Mouse (Mus musculus) gastrocnemius, postnatal 25 days (tissue): Measurements from ENCODE around the gene Psmd13. TPM values are rescaled to one million over a fixed set of nuclear protein-coding genes. Genes with fewer than 3 reads are reported as not detected.

Experiments
- DNase-seq: peaks from one replicate; pipeline ENCODE4 v3.0.0; 2022
- total RNA-seq, 2 experiments: library from RNA; stranded (reverse); gene quantifications; 1 replicate in 1 of 2; 2 replicates in 1 of 2; pipeline ENCODE4 v1.2.3; 2021

Psmd13 gene
- total RNA-seq, 2 experiments from 2014 or later = 79.5 to 88.7 TPM

DNA sequence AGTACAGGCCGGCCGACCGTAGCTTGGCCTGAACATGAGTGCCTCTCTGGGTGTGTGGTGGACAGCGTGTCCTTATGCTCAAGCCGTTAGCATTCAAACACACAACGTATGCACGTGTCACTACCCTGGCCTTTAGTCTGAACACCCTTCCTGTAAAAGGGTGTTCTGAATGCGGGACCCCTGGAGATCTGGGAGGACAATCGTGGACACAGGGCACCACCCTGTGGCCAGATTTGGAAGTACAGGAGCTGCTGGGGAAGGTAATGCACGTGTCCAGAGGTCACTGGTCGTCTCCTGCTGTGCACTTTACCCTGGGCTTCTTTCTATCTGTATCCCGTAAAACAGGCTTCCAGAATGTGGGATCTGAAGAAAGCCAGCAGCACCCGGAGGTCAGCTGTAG lies 21.4 kb downstream of the Psmd13 start:
- peak; percentile 44 for DNase-seq

DNA sequence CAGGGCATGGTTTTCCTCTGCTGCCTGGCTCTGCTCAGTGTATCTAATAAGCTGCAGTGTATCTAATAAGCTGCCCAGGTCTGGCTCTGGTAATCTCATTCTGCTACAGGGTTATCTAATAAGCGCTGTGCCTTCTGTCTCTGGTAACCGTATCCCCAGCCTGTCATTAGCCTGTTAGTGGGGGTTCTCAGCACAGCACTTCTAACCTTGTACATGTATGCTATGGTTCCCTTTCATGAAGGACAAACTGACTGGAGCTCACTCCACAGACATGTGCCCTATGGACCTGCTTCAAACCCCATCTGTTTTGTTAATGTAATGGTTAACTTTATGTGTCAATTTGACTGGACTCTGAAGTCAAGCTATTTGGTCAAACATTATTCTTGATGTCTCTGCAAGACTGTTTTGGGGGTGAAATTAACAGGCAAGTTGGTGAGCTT lies 23.9 kb downstream of the Psmd13 start:
- DNase-seq = no peak

DNA sequence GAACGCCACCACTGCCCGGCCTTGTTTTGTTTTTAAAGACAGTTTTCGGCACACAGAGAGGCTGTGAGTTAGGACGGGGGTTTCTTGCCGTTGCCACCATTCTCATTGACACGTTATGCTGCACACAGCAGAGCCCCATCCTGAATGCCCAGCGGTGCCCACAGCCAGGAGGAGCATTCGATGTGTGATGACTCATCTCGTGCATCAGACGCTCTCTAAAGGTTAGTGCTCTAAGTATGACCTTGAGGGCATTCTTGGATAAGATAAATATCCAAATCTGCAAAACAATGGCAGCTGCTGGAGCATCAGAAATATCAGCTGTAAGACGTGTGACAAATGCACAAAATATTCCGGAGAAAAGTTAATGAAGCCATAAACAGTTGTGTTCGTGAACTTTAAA lies 25.4 kb downstream of the Psmd13 start:
- no peak for DNase-seq

DNA sequence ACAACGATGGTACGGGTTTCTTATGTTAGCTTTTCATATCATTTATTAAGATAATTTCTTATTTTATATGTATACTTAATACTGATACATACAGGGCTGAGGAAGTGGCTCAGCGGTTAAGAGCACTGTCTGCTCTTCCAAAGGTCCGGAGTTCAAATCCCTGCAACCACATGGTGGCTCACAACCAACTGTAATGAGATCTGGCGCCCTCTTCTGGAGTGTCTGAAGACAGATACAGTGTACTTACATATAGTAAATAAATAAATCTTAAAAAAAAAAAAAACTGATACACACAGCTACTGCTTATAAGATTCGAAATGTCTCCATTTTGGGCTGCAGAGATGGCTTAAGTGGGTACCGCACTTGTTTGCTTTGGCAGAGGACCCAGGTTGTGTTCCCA lies 25.9 kb downstream of the Psmd13 start:
- no peak for DNase-seq

DNA sequence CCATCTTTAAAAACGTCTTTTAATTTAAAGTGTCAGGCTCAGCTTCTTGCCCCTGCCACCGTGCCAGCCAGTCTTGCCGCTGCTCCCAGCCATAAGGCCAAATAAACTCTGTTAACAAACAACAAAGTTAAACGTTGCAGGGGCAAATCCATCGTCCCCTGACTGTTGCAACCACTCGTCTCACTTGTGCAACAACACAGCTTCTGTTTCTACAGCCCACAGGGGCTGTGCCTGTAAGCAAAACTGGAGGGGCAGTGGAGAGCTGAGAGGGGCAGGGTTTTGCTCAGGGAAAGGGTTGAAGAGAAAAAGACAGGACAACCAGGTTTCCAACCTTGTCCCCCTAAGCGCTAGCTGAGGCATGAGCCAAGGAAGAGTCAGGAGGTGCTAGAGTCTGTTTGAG lies 26.4 kb downstream of the Psmd13 start:
- no peak for DNase-seq

DNA sequence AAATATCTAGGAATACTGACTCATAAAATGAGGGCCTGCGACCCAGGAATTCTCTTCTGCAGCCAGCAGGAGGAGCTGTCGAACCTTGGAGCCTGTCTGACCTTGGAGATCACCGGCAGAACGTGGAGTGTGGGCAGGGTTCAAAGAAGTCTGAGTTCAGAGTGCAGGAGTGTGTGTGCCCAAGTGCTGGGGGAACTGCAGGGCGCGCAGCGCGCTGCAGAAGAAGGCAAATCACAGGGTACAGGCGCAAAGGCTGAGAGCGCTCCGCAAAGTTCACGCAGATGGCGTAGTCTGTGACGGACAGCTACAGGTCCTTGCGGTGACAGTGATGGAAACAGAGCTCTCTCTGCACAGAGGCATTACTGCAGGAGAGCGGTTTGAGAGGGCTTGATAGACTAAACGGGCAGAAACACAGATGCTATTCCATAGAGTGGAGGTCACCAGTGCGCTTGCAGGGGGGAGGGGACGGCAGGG lies 26.9 kb downstream of the Psmd13 start:
- DNase-seq = peak; percentile 56

DNA sequence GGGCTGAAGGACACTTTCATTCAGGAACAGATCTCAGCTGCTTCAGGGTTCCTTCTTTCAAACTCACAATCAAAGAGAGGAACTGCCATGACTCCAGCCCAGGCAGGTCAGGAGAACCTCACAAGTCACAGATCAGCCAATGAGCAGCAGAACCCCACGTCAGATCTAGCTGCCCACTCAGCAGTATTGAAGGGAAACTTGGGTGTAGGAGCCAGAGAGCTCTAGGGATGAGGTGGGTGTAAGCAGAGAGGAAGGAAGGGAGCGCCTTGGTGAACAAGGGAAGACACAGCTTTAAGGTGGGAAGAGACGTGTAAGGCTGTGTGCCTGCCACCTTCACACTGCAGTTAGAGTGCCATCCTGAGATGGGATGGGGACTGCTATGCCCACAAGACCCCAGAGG lies 30.5 kb downstream of the Psmd13 start:
- DNase-seq = no peak

DNA sequence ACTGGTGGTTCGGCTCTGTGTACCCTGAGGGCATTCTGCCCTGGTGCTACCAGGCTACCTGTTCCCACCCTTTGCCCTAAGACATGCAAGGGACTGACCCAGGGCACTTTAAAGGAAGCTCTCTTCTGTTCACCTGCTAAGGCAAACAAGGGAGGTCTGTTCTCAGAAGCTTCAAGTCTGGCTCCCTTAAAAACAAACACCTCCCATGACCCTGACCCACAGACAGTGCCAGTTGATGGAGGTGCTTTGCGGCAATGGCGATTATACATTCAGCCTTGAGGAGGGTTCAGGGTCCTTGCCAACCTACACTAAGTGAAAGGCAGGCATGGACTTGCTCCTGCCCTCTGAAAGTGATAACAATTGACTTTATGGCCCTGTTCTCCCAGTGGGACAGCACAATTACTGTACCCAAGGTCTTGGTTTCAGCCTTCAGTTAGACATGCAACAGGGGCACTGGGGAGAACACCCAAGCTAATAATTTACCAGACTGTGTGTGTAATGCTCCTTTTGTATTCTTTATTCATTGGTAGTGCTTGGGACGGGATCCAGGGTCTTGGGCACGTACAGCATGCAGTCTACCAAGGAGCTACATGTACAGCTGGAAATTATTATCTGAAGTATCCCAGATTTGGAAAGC lies 31.2 kb downstream of the Psmd13 start:
- DNase-seq = no peak

DNA sequence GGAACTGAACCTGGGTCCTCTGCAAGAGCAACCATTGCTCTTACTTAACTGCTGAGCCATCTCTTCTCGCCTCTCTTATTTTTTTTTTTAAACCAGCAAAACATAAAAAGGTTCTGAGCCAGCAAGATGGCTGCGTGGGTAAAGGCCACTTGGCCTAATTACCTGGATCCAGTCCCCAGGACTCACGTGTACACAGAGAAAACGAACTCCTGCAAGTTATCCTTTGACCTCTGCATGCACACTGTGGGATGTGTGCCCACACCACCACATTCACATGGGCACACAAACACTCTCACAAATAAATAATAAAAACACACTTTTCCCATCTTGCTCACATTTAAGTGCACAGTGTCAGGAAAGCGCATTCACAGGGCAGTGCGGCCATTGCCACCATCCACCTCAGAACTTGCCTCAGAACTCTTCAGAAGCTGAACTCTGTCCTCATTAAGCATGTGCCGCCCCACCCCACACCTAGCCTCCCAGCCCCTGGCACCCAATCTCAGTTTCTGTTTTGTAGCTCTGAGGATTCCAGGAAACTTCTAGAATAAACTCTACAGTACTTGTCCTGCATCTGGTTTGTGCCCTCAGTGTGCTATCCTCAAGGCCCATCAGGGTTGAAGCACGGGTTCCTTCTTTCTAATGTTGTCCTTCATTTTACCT lies 32.4 kb downstream of the Psmd13 start:
- DNase-seq = no peak

DNA sequence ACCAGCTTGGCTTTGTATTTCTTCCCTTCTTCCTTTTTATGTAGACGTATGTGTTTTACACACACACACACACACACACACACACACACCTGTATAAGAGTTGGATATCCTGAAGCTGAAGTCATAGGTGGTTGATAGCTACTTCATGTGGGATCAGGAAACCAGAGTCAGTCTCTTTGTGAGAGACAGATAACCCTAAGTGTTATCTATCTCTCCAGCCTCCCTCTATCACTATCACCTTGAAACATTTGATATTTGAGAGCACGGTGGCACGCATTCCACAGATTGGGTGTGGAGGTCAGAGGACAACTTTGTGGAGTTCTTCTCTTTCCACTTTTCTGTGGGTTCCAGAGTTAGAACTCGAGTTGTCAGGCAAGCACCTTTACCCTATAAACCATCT lies 38.1 kb downstream of the Psmd13 start:
- DNase-seq = no peak

DNA sequence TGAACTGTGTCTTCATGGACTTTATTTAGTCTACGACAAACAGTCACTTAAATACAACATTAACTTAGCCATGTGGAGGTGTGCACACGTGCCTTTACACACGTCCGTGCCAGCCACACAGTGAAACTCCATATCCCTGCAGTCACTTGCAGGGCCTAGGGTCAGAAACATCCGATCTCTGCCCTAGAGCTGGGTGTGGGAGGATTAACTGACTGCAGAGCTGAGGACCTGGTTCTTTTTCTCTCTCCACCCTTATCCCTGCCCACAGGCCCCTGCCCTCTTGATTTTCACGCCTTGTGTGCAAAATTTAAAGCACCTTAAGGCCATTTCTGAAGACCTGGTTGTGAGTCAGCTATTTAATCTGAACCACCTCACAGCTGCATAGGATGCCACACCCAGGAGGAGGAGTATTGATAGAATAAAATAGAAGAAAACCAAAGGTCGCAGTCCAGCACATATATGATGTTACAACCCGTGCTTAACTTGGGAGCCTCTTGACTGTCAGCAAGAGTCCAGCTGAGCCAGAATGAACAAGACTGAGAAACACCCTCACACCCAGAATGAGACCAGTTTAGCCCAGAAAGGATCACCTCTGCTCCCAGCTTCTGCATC lies 38.8 kb downstream of the Psmd13 start, which contains the start of gene Nlrp6:
Nlrp6 (plus strand) TSS at position 485 of the 612 bp plus-strand sequence.
- DNase-seq = no peak

DNA sequence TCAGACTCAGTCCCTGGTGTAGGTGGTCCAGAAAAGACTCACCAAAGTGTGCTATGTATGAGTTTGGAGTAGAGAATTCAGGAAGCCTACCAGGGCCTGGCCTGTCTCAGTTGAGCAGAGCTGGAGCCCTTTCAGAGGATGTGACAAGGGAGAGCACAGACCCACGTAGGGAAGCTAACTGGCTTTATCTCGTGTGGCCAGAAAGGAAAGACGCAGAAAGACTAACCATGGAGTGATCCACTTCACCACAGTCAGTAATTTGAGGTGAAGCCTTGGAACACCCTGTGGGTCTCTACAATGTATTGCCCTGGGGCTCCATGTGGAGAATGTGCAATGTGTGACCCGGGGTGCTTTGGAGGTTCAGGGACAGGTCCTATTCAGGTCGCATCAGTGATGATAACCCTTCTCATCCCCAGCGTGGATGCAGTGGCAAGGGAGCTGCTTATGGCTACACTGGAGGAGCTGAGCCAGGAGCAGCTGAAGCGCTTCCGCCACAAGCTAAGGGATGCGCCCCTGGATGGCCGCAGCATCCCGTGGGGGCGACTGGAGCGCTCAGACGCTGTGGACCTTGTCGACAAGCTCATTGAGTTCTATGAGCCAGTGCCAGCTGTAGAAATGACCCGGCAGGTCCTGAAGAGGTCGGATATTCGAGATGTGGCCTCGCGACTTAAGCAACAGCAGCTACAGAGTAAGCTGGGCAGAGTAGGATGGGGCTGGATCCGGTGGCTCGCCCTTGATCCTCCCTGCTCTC lies 39.6 kb downstream of the Psmd13 start:
- no peak for DNase-seq

DNA sequence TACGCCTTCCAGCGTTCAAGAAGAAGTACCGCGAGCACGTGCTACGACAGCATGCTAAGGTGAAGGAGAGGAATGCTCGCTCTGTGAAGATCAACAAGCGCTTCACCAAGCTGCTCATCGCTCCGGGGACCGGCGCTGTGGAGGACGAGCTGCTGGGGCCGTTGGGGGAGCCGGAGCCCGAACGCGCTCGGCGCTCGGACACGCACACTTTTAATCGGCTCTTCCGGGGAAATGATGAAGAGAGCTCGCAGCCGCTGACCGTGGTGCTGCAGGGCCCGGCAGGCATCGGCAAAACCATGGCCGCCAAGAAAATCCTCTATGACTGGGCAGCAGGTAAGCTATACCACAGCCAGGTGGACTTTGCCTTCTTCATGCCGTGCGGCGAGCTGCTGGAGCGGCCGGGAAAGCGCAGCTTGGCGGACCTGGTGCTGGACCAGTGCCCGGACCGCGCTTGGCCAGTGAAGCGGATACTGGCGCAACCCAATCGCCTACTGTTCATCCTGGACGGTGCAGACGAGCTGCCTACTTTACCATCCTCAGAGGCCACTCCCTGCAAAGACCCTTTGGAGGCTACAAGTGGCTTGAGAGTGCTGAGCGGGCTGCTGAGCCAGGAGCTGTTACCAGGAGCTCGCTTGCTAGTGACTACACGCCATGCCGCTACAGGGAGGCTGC lies 40.8 kb downstream of the Psmd13 start:
- peak; percentile 52 for DNase-seq

DNA sequence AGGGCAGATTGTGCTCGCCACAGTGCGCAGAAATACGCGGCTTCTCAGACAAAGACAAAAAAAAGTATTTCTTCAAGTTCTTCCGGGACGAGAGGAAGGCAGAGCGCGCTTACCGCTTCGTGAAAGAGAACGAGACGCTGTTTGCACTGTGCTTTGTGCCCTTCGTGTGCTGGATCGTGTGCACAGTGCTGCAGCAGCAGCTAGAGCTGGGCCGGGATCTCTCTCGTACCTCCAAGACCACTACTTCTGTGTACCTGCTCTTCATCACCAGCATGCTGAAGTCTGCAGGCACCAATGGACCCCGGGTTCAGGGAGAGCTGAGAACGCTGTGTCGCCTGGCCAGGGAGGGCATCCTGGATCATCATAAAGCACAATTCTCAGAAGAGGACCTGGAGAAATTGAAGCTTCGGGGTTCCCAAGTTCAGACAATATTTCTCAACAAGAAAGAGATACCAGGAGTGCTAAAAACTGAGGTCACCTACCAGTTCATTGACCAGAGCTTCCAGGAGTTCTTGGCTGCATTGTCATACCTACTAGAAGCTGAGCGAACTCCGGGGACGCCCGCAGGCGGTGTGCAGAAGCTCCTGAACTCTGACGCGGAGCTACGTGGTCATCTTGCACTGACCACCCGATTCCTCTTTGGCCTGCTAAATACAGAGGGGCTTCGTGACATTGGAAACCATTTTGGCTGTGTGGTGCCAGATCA lies 41.5 kb downstream of the Psmd13 start:
- no peak for DNase-seq

DNA sequence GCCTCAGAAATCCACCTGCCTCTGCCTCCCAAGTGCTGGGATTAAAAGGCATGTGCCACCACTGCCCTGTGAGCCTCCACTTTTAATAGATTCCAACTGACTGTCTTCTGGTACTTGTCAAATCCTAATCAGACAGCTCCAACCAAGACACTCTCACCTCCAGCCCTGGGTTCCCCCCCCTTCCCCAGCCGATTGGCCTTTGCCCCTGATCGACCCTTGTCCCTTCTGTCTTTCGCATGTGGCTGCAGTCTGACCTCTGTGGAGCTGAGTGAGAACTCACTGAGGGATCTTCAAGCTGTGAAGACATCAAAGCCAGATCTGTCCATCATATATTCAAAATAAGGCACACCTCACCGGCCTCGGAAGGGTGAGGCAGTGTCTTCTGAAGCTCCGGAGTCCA lies 45.4 kb downstream of the Psmd13 start:
- DNase-seq = no peak

DNA sequence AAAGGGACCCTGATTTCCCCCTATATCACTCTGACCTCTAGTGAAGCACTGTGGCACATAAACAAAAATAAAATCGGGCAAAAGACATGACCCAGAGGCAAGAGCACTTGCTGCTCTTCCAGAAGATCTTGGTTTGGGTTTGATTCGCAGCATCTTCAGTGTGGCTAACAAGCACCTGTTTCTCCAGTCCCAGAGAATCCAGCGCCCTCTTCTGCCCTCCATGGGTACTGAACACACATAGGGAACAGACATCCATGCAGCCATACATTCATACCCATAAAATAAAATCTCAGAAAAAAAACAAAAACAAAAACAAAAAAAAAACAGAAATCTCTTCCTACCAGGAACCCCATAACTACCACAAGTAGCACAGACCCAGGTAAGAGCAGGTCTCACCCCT lies 56.7 kb downstream of the Psmd13 start:
- DNase-seq = no peak

DNA sequence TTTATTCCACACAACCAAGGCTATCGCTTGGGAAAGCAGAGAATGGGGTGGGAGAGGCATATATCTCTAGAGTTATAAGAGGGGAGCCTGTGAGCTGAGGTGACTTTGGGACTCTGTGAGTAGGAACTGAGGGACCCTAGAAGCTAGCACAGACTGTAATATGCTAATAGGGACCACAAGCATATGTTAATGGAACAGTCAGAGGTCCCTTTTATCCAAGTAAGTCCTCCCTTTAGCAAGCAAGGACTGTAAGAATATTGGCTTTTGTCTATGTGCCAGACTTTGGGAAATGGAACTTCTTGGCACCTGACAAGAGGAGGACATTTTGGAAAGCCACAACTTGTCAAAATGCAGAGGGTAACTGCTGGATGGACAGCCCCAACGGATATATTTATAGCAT lies 57.1 kb downstream of the Psmd13 start:
- DNase-seq = no peak

DNA sequence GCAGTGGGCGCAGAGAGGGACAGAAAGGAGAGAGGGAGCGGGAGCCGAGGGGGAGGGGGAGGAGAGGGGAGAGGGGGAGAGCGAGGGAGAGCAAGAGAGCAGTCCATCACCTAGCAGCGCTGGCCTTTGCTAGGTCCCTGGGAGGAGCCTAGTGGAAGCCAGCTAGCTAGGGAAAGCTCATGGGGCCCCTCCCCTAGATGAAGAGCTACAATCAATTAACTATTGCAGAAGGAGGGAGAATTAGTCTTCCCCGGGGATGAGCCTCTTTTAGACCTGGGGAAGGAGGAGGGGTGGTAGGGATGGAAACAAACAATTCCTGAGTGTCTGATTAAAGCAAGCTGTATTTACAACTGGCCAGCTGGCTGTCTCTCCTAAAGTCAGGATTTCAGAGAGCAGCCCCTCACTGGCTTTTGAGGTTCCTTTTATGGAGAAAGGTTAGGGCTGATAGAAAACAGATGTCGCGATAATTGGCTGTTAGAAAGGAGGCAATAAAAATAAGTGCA lies 58.0 kb downstream of the Psmd13 start:
- peak; percentile 63 for DNase-seq

DNA sequence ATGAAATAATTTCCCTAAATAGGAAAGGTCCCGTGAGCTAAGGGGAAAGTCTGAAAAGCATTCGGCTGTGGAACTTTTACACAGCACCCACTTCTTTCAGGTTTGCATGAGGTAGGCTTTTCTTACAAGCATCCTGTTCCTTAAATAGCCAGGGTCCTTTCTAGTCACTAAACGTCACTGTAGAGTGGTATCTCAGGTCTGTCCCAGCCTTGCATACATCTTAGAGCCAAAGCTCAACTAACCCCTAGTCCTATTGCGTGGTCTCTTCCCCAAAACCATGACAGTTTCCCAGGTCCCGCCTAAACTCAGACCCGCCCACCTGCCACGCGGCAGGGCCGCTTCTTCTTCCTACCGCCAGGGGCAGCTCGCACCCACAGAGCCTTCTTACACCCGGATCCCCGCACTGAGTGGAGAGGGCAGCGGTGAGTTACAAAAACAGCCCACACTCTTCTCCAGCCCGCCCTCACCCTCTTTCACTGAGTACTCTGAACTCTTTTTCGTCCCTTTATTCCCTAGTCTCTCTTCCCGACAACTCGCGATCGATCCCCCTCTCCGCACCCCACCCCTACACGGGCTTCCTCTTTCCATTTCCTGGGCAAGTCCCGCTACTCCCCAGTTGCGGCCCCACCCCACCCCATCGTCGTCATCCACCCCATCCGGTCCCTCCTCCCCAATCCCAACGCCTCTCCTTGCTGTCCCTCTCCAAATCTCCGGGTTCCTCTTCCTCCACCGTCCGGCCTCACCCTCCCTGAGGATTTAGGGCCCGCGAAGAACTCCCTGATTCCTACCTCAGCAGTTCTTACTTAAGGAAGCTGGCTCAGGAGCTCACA lies 59.7 kb downstream of the Psmd13 start, which contains the start of gene Pgghg:
Pgghg (plus strand) TSS at position 170 of the 830 bp plus-strand sequence.
- DNase-seq = peak; percentile 95

DNA sequence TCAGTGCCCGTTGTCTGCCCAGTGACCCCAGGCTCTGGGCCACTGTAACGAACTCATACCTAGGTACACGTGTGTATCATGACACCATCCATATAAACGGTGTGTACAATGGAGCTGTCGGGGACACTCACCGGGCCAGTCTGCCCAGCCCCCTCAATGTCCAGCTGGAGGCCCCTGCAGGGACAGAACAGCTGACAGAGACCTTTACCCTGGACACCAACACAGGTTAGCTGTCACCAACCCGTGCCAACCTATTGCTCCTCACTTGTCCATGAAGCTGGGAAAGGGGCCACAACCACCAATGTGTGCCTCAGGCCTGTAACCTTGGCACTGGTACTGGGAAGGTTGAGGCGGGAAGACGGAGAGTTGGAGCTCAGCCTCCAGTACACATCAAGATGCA lies 60.6 kb downstream of the Psmd13 start:
- DNase-seq = no peak
